Mouse (Mus musculus): ENCODE measurements at regions not wholly inside any gene's neighbourhood (a gene's known extent, or its start where the extent isn't known, plus 50 kb on each side); places are given as distances from the start of the nearest gene placed in this dataset.

- no peak overlapping the region for H3K4me3 ChIP-seq (replicated peaks; ENCODE audit: low read length)
- no peaks in the 10 kb centered on the region for H3K27me3 ChIP-seq (replicated peaks; ENCODE audit: control insufficient read depth, insufficient read depth, low read length)
- H3K4me2 ChIP-seq (ENCODE audit: low read length) = no peak overlapping the region
- no peaks in the 10 kb centered on the region for H3K36me3 ChIP-seq (ENCODE audit: control insufficient read depth, insufficient read depth)
- no peaks in the 10 kb centered on the region for H3K9me3 ChIP-seq (ENCODE audit: control insufficient read depth, low read length)
- H3K9ac ChIP-seq (replicated peaks; ENCODE audit: low read depth, low read length) = no peak overlapping the region
- no peaks in the 10 kb centered on the region; the same call in 1 of the 2 replicates for H3K4me1 ChIP-seq (replicated peaks; ENCODE audit: control insufficient read depth, insufficient read depth, low read length)
- no peak overlapping the region for H3K27ac ChIP-seq (ENCODE audit: low read length)
- WGBS = 9% methylated on average over 3 of the region's 3 CpGs
- ATAC-seq = no peak
Observed at GRCm38 (mm10) chr8:97270582-97270981, 1382.2 kb upstream of the Got2 start.

GRCm38 (mm10) chr8:97260964-97261363, 1372.6 kb upstream of the Got2 start:
- Histone ChIP-seq H3K4me1 (replicated peaks; ENCODE audit: control insufficient read depth, insufficient read depth, low read length) (no peaks in the 10 kb centered on the region), H3K27ac (ENCODE audit: low read length) (no peak overlapping the region), H3K4me3 (replicated peaks; ENCODE audit: low read length) (no peak overlapping the region), H3K27me3 (replicated peaks; ENCODE audit: control insufficient read depth, insufficient read depth, low read length) (no peaks in the 10 kb centered on the region), H3K36me3 (ENCODE audit: control insufficient read depth, insufficient read depth) (no peaks in the 10 kb centered on the region), H3K9ac (replicated peaks; ENCODE audit: low read depth, low read length) (no peak overlapping the region), H3K4me2 (ENCODE audit: low read length) (no peak overlapping the region), H3K9me3 (ENCODE audit: control insufficient read depth, low read length) (no peaks in the 10 kb centered on the region)
- ATAC-seq = peak; percentile 61; the same call in 1 of the 2 replicates
- WGBS = 71% methylated on average over 1 of the region's 1 CpGs

GRCm38 (mm10) chr8:97254169-97254568, 1365.8 kb upstream of the Got2 start:
- no peak overlapping the region for H3K4me3 ChIP-seq (replicated peaks; ENCODE audit: low read length)
- H3K9me3 ChIP-seq (ENCODE audit: control insufficient read depth, low read length) = no peaks in the 10 kb centered on the region
- H3K36me3 ChIP-seq (ENCODE audit: control insufficient read depth, insufficient read depth) = no peaks in the 10 kb centered on the region
- no peaks in the 10 kb centered on the region for H3K27me3 ChIP-seq (replicated peaks; ENCODE audit: control insufficient read depth, insufficient read depth, low read length)
- H3K9ac ChIP-seq (replicated peaks; ENCODE audit: low read depth, low read length) = no peak overlapping the region
- H3K4me2 ChIP-seq (ENCODE audit: low read length) = no peak overlapping the region
- no peak overlapping the region for H3K27ac ChIP-seq (ENCODE audit: low read length)
- peaks cover 3% of the 10 kb centered on the region; the same call in 1 of the 2 replicates for H3K4me1 ChIP-seq (replicated peaks; ENCODE audit: control insufficient read depth, insufficient read depth, low read length)
- no peak for ATAC-seq

- Histone ChIP-seq H3K4me1 (replicated peaks; ENCODE audit: control insufficient read depth, insufficient read depth, low read length) (peaks cover 3% of the 10 kb centered on the region; the same call in 1 of the 2 replicates), H3K27me3 (replicated peaks; ENCODE audit: control insufficient read depth, insufficient read depth, low read length) (no peaks in the 10 kb centered on the region), H3K9ac (replicated peaks; ENCODE audit: low read depth, low read length) (no peak overlapping the region), H3K36me3 (ENCODE audit: control insufficient read depth, insufficient read depth) (no peaks in the 10 kb centered on the region), H3K4me2 (ENCODE audit: low read length) (no peak overlapping the region), H3K4me3 (replicated peaks; ENCODE audit: low read length) (no peak overlapping the region), H3K9me3 (ENCODE audit: control insufficient read depth, low read length) (no peaks in the 10 kb centered on the region), H3K27ac (ENCODE audit: low read length) (no peak overlapping the region)
- 71% methylated on average over 3 of the region's 3 CpGs for WGBS
- no peak for ATAC-seq
Observed at GRCm38 (mm10) chr8:97252232-97252631, 1363.9 kb upstream of the Got2 start.

GRCm38 (mm10) chr8:97251458-97251865, 1363.1 kb upstream of the Got2 start:
- Histone ChIP-seq H3K9me3 (ENCODE audit: control insufficient read depth, low read length) (no peaks in the 10 kb centered on the region), H3K9ac (replicated peaks; ENCODE audit: low read depth, low read length) (no peak overlapping the region), H3K36me3 (ENCODE audit: control insufficient read depth, insufficient read depth) (no peaks in the 10 kb centered on the region), H3K4me3 (replicated peaks; ENCODE audit: low read length) (no peak overlapping the region), H3K27ac (ENCODE audit: low read length) (no peak overlapping the region), H3K4me2 (ENCODE audit: low read length) (no peak overlapping the region), H3K4me1 (replicated peaks; ENCODE audit: control insufficient read depth, insufficient read depth, low read length) (peaks cover 3% of the 10 kb centered on the region; the same call in 1 of the 2 replicates), H3K27me3 (replicated peaks; ENCODE audit: control insufficient read depth, insufficient read depth, low read length) (no peaks in the 10 kb centered on the region)
- ATAC-seq = 0 out of 2 replicates have a peak, but pooled peaks have one; percentile 26
- 23% methylated on average over 5 of the region's 5 CpGs for WGBS

- Histone ChIP-seq H3K27ac (ENCODE audit: low read length) (no peak overlapping the region), H3K9ac (replicated peaks; ENCODE audit: low read depth, low read length) (no peak overlapping the region), H3K4me3 (replicated peaks; ENCODE audit: low read length) (no peak overlapping the region), H3K36me3 (ENCODE audit: control insufficient read depth, insufficient read depth) (no peaks in the 10 kb centered on the region), H3K9me3 (ENCODE audit: control insufficient read depth, low read length) (no peaks in the 10 kb centered on the region), H3K27me3 (replicated peaks; ENCODE audit: control insufficient read depth, insufficient read depth, low read length) (no peaks in the 10 kb centered on the region), H3K4me1 (replicated peaks; ENCODE audit: control insufficient read depth, insufficient read depth, low read length) (no peaks in the 10 kb centered on the region), H3K4me2 (ENCODE audit: low read length) (no peak overlapping the region)
- WGBS = 75% methylated on average over 4 of the region's 4 CpGs
- no peak for ATAC-seq
Observed at GRCm38 (mm10) chr8:97234551-97235107, 1346.3 kb upstream of the Got2 start.

GRCm38 (mm10) chr8:97232619-97233376, 1344.5 kb upstream of the Got2 start:
- H3K4me2 ChIP-seq (ENCODE audit: low read length) = no peak overlapping the region
- no peaks in the 10 kb centered on the region for H3K36me3 ChIP-seq (ENCODE audit: control insufficient read depth, insufficient read depth)
- WGBS = 23% methylated on average over 2 of the region's 2 CpGs
- no peak overlapping the region for H3K27ac ChIP-seq (ENCODE audit: low read length)
- peak; percentile 65 for ATAC-seq
- no peaks in the 10 kb centered on the region for H3K27me3 ChIP-seq (replicated peaks; ENCODE audit: control insufficient read depth, insufficient read depth, low read length)
- H3K9me3 ChIP-seq (ENCODE audit: control insufficient read depth, low read length) = no peaks in the 10 kb centered on the region
- H3K4me3 ChIP-seq (replicated peaks; ENCODE audit: low read length) = no peak overlapping the region
- no peak overlapping the region for H3K9ac ChIP-seq (replicated peaks; ENCODE audit: low read depth, low read length)
- H3K4me1 ChIP-seq (replicated peaks; ENCODE audit: control insufficient read depth, insufficient read depth, low read length) = no peaks in the 10 kb centered on the region

- H3K27ac ChIP-seq (ENCODE audit: low read length) = no peak overlapping the region
- H3K36me3 ChIP-seq (ENCODE audit: control insufficient read depth, insufficient read depth) = no peaks in the 10 kb centered on the region
- peak; percentile 81 for ATAC-seq
- H3K9ac ChIP-seq (replicated peaks; ENCODE audit: low read depth, low read length) = no peak overlapping the region
- 60% methylated on average over 5 of the region's 5 CpGs for WGBS
- H3K4me1 ChIP-seq (replicated peaks; ENCODE audit: control insufficient read depth, insufficient read depth, low read length) = no peaks in the 10 kb centered on the region
- H3K4me2 ChIP-seq (ENCODE audit: low read length) = no peak overlapping the region
- H3K27me3 ChIP-seq (replicated peaks; ENCODE audit: control insufficient read depth, insufficient read depth, low read length) = no peaks in the 10 kb centered on the region
- no peaks in the 10 kb centered on the region for H3K9me3 ChIP-seq (ENCODE audit: control insufficient read depth, low read length)
- no peak overlapping the region for H3K4me3 ChIP-seq (replicated peaks; ENCODE audit: low read length)
Observed at GRCm38 (mm10) chr8:97231652-97232051, 1343.3 kb upstream of the Got2 start.

- no peaks in the 10 kb centered on the region for H3K36me3 ChIP-seq (ENCODE audit: control insufficient read depth, insufficient read depth)
- H3K27me3 ChIP-seq (replicated peaks; ENCODE audit: control insufficient read depth, insufficient read depth, low read length) = no peaks in the 10 kb centered on the region
- H3K4me1 ChIP-seq (replicated peaks; ENCODE audit: control insufficient read depth, insufficient read depth, low read length) = no peaks in the 10 kb centered on the region
- no peak overlapping the region for H3K4me2 ChIP-seq (ENCODE audit: low read length)
- H3K9me3 ChIP-seq (ENCODE audit: control insufficient read depth, low read length) = no peaks in the 10 kb centered on the region
- no peak for ATAC-seq
- H3K4me3 ChIP-seq (replicated peaks; ENCODE audit: low read length) = no peak overlapping the region
- H3K9ac ChIP-seq (replicated peaks; ENCODE audit: low read depth, low read length) = no peak overlapping the region
- no peak overlapping the region for H3K27ac ChIP-seq (ENCODE audit: low read length)
- 36% methylated on average over 1 of the region's 1 CpGs for WGBS
Observed at GRCm38 (mm10) chr8:97191806-97192205, 1303.5 kb upstream of the Got2 start.
